Comparison of ENCODE assay signal across 7 mouse cellular contexts in the genomic region with DNA sequence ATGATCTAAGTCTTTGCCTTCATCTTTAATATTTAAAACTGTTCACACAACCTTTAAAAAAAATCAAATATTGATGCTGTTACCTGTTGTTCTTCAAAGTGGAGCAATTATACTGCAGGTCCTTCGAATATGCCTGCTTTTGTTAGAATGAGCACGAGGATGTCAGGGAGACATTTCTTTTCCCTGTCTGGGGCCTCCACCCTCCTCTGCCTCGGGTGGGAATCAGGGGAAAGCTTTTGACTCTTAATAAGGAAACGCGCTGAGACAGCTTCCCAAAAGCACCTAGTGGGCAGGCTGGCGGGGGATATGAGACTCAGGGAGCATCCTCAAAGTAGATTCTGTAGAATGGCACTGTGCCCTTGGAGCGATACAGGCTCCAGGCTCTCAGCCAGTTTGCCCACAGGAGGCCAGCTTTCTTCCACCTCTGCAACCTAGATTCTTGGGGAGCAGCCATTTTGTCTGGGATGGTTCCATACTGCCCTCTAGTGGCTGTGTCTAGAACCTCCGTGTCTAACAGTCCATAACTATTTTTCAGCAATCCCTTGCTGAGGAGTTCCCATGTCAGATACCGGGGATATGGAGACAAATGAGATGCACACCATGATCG.
A peak's percentile ranks its signal among the peaks of the same experiment; 100 is the strongest.
DNase-seq lines count a peak whose midpoint lies in the region; ATAC-seq lines count a peak whose summit lies in the region.

No protein-coding gene starts in this region.

- no peak overlapping the region for H3K4me3 ChIP-seq in hindbrain, embryonic 14.5 days (replicated peaks; ENCODE audit: low read length)

- peak overlapping the region; percentile 27; the same call in 1 of the 2 replicates for H3K4me2 ChIP-seq in hindbrain, embryonic 14.5 days (replicated peaks)

- no peaks in the 10 kb centered on the region for H3K9me3 ChIP-seq in hindbrain, embryonic 14.5 days (ENCODE audit: control insufficient read depth, low read length)

- ATAC-seq in frontal cortex, adult (ENCODE audit: low TSS enrichment) = peak; percentile 92
- ATAC-seq in hindbrain, embryonic 14.5 days (ENCODE audit: low FRiP score) = peak; percentile 72

- H3K36me3 ChIP-seq in hindbrain, embryonic 14.5 days (replicated peaks; ENCODE audit: control insufficient read depth, insufficient read depth) = no peaks in the 10 kb centered on the region

- H3K9ac ChIP-seq in hindbrain, embryonic 14.5 days = no peak overlapping the region

- peaks cover 10% of the 10 kb centered on the region for H3K4me1 ChIP-seq in hindbrain, embryonic 14.5 days (replicated peaks; ENCODE audit: control insufficient read depth, insufficient read depth, low read length)

- H3K27me3 ChIP-seq in hindbrain, embryonic 14.5 days (ENCODE audit: control insufficient read depth, insufficient read depth, low read length) = no peaks in the 10 kb centered on the region

- peak; percentile 34 for DNase-seq in adipocyte (ENCODE audit: low spot score)
- peak; percentile 99 for DNase-seq in cerebellum, adult 8-10 months
- DNase-seq in hindbrain, embryonic 14.5 days (ENCODE audit: low spot score) = peak; percentile 90
- peak; percentile 71 for DNase-seq in left cerebral cortex, adult 11 months (ENCODE audit: low spot score)
- peak; percentile 80 for DNase-seq in mesoderm, embryonic 11.5 days (ENCODE audit: low read depth, low spot score)
- peak; percentile 25 for DNase-seq in skeletal muscle tissue, adult 2 months (ENCODE audit: low read depth, low spot score)

- peak overlapping the region; percentile 51; the same call in 1 of the 2 replicates for H3K27ac ChIP-seq in hindbrain, embryonic 14.5 days

- WGBS in hindbrain, embryonic 14.5 days = 19% methylated on average over 10 of the region's 10 CpGs

Comparison
In these comparisons a context has a peak if more than half of its experiments do, and no peak if none do; other contexts are left out.
1. DNase-seq: peak in every context shown above with its lines; median percentile 99 in cerebellum, adult 8-10 months; 90 in hindbrain, embryonic 14.5 days; 80 in mesoderm, embryonic 11.5 days; 71 in left cerebral cortex, adult 11 months; 34 in adipocyte; 25 in skeletal muscle tissue, adult 2 months.